Mouse (Mus musculus): ENCODE measurements around the gene Ghrh. TPM values are rescaled to one million over a fixed set of nuclear protein-coding genes. Genes with fewer than 3 reads are reported as not detected.

The Ghrh gene
- total and polyA plus RNA-seq, 3 experiments: not detected

DNA sequence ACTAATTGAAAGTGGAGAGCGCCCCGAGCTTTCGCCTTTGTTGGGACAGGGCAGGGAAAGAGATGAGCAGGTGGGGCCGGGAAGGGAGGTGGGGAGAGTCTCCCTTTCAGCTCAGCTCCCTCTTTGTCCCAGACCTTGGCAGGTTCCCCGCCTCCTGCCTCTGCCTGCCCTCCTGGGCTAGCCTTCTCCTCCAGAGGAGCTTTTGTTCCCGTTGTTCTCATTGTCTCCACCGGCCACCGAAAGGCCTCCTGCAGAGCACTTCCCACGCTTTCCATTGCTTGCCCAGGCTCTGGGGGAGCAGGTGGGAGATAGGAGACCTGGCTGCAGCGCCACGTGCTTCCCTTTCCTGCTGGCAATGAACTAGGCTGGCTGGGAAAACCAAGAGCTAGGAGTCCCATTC, 18.7 kb downstream of the Ghrh start:
- dilution Hi-C loops (cut with MboI; ENCODE audit: extremely low pct_ligation_motif_present, extremely low pct_unique_long_range_greater_than_20kb, low sequenced_read_pairs): no loop called here
- no peaks in the 10 kb centered on the region for H3K79me2 ChIP-seq (replicated peaks; ENCODE audit: control insufficient read depth, extremely low read depth, insufficient read depth, poor library complexity, severe bottlenecking)
- H3K9me3 ChIP-seq (replicated peaks; ENCODE audit: low read length): no peaks in the 10 kb centered on the region
- no peak overlapping the region for H3K27ac ChIP-seq (ENCODE audit: insufficient read depth, low read depth)
- no peak overlapping the region for H3K9ac ChIP-seq (ENCODE audit: insufficient read depth, low read depth)
- no peak for DNase-seq (ENCODE audit: extremely low read depth)
- no peaks in the 10 kb centered on the region for H3K4me1 ChIP-seq (ENCODE audit: control insufficient read depth in 1 of 2, insufficient read depth in 2 of 2)
- TF ChIP-seq MXI1 (IDR thresholded peaks at IDR 0.05; ENCODE audit: low read depth, low read length) (no peak), ZKSCAN1 (IDR thresholded peaks at IDR 0.05; ENCODE audit: borderline replicate concordance, low read depth, low read length) (no peak), TBP (conservative IDR thresholded peaks at IDR 0.05; ENCODE audit: low read depth, low read length) (no peak), SIN3A (IDR thresholded peaks at IDR 0.05; ENCODE audit: low read length) (no peak), NRF1 (IDR thresholded peaks at IDR 0.05; ENCODE audit: low read depth, low read length) (no peak), PAX5 (IDR thresholded peaks at IDR 0.05; ENCODE audit: low read length) (no peak), CHD1 (IDR thresholded peaks at IDR 0.05; ENCODE audit: low read depth, low read length) (no peak), JUND (conservative IDR thresholded peaks at IDR 0.05; ENCODE audit: low read depth, low read length) (no peak), BHLHE40 (IDR thresholded peaks at IDR 0.05; ENCODE audit: low read depth, low read length) (no peak), ZNF384 (IDR thresholded peaks at IDR 0.05; ENCODE audit: low read depth, low read length) (no peak)
- in situ Hi-C loops (cut with MboI; ENCODE audit: low pct_ligation_motif_present, low pct_unique_long_range_greater_than_20kb, low sequenced_read_pairs): no loop called here
- H3K27me3 ChIP-seq (replicated peaks): no peaks in the 10 kb centered on the region
- no peak overlapping the region for H3K4me2 ChIP-seq (ENCODE audit: insufficient read depth, low read depth, poor library complexity, severe bottlenecking)
- H3K36me3 ChIP-seq (replicated peaks in 1 of 2; ENCODE audit: control insufficient read depth in 1 of 2, insufficient read depth in 1 of 2, low read length in 1 of 2): peaks cover 34 to 81% of the 10 kb centered on the region in 2 experiments
- no peak overlapping the region for H3K4me3 ChIP-seq (replicated peaks in 1 of 3; ENCODE audit: low read depth in 2 of 3, low read length in 2 of 3, poor library complexity in 1 of 3)

DNA sequence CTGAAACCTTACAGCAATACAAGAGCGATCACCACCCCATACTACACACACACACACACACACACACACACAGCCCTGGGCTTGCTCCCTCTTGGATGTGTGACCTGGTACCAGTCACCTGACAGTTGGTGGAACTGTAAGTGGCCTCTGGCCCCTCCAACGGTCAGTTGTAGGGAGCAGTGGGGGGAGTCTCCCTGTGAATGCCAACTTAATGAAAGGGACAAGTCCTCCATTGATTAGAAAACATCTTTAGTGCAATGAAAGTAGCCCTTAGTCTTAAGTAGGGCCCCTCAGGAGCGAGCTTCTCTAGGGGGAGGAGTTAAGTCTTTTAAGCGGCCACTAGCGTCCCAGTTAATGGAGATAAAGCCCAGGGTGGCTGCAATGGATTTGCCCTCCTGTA, 19.2 kb downstream of the Ghrh start:
- H3K27ac ChIP-seq (ENCODE audit: insufficient read depth, low read depth): no peak overlapping the region

GRCm38 (mm10) chr2:157325238-157325637, 22.1 kb downstream of the Ghrh start:
- TF ChIP-seq MAZ (IDR thresholded peaks at IDR 0.05; ENCODE audit: low read depth, low read length) (no peak), ZKSCAN1 (IDR thresholded peaks at IDR 0.05; ENCODE audit: borderline replicate concordance, low read depth, low read length) (no peak), SIN3A (IDR thresholded peaks at IDR 0.05; ENCODE audit: low read length) (no peak), RCOR1 (conservative IDR thresholded peaks at IDR 0.05; ENCODE audit: low read depth, low read length) (no peak), ETS1 (conservative IDR thresholded peaks at IDR 0.05; ENCODE audit: low read depth, low read length) (no peak), JUND (conservative IDR thresholded peaks at IDR 0.05; ENCODE audit: low read depth, low read length) (no peak), USF2 (conservative IDR thresholded peaks at IDR 0.05; ENCODE audit: low read depth, low read length) (no peak), MAX (IDR thresholded peaks at IDR 0.05; ENCODE audit: low read length) (no peak), ZC3H11A (IDR thresholded peaks at IDR 0.05; ENCODE audit: low read depth, low read length) (no peak), HCFC1 (IDR thresholded peaks at IDR 0.05; ENCODE audit: low read depth, low read length) (no peak), KAT2A (IDR thresholded peaks at IDR 0.05; ENCODE audit: insufficient replicate concordance, low read length) (no peak)
- Histone ChIP-seq H3K27me3 (replicated peaks) (no peaks in the 10 kb centered on the region), H3K4me1 (ENCODE audit: control insufficient read depth in 1 of 2, insufficient read depth in 2 of 2) (no peaks in the 10 kb centered on the region), H3K9ac (ENCODE audit: insufficient read depth, low read depth) (no peak overlapping the region), H3K4me2 (ENCODE audit: insufficient read depth, low read depth, poor library complexity, severe bottlenecking) (no peak overlapping the region), H3K36me3 (replicated peaks in 1 of 2; ENCODE audit: control insufficient read depth in 1 of 2, insufficient read depth in 1 of 2, low read length in 1 of 2) (peaks cover 63 to 96% of the 10 kb centered on the region in 2 experiments), H3K9me3 (replicated peaks; ENCODE audit: low read length) (no peaks in the 10 kb centered on the region), H3K27ac (ENCODE audit: insufficient read depth, low read depth) (no peak overlapping the region), H3K4me3 (replicated peaks in 1 of 3; ENCODE audit: low read depth in 2 of 3, low read length in 2 of 3, poor library complexity in 1 of 3) (no peak overlapping the region), H3K79me2 (replicated peaks; ENCODE audit: control insufficient read depth, extremely low read depth, insufficient read depth, poor library complexity, severe bottlenecking) (no peaks in the 10 kb centered on the region)
- in situ Hi-C loops (cut with MboI; ENCODE audit: low pct_ligation_motif_present, low pct_unique_long_range_greater_than_20kb, low sequenced_read_pairs) (no loop called here), dilution Hi-C loops (cut with MboI; ENCODE audit: extremely low pct_ligation_motif_present, extremely low pct_unique_long_range_greater_than_20kb, low sequenced_read_pairs) (no loop called here)
- no peak for DNase-seq (ENCODE audit: extremely low read depth)

More for the DNA sequence above, 19.2 kb downstream of the Ghrh start:
- H3K4me1 ChIP-seq (ENCODE audit: control insufficient read depth in 1 of 2, insufficient read depth in 2 of 2): no peaks in the 10 kb centered on the region
- no peaks in the 10 kb centered on the region for H3K79me2 ChIP-seq (replicated peaks; ENCODE audit: control insufficient read depth, extremely low read depth, insufficient read depth, poor library complexity, severe bottlenecking)
- H3K4me3 ChIP-seq (replicated peaks in 1 of 3; ENCODE audit: low read depth in 2 of 3, low read length in 2 of 3, poor library complexity in 1 of 3): no peak overlapping the region
- peaks cover 38 to 82% of the 10 kb centered on the region in 2 experiments for H3K36me3 ChIP-seq (replicated peaks in 1 of 2; ENCODE audit: control insufficient read depth in 1 of 2, insufficient read depth in 1 of 2, low read length in 1 of 2)
- no peak overlapping the region for H3K4me2 ChIP-seq (ENCODE audit: insufficient read depth, low read depth, poor library complexity, severe bottlenecking)
- TF ChIP-seq POLR2AphosphoS2 (IDR thresholded peaks at IDR 0.05; ENCODE audit: low read depth, low read length) (0 out of 2 replicates have a peak, but pooled peaks have one; percentile 36), RCOR1 (conservative IDR thresholded peaks at IDR 0.05; ENCODE audit: low read depth, low read length) (no peak), MYC (IDR thresholded peaks at IDR 0.05; ENCODE audit: low read depth, low read length) (no peak)
- dilution Hi-C loops (cut with MboI; ENCODE audit: extremely low pct_ligation_motif_present, extremely low pct_unique_long_range_greater_than_20kb, low sequenced_read_pairs) (no loop called here), in situ Hi-C loops (cut with MboI; ENCODE audit: low pct_ligation_motif_present, low pct_unique_long_range_greater_than_20kb, low sequenced_read_pairs) (no loop called here)
- DNase-seq (ENCODE audit: extremely low read depth): no peak
- H3K9ac ChIP-seq (ENCODE audit: insufficient read depth, low read depth): no peak overlapping the region
- no peaks in the 10 kb centered on the region for H3K27me3 ChIP-seq (replicated peaks)
- no peaks in the 10 kb centered on the region for H3K9me3 ChIP-seq (replicated peaks; ENCODE audit: low read length)

Data from CH12.LX (cell line).